Mouse (Mus musculus) ovary, adult 18-20 months (tissue): ENCODE results near the gene Ttc37.

ENCODE experiments used
- DNase-seq: peaks from one replicate; pipeline ENCODE4 v3.0.0; 2022; ENCODE audit warnings: low spot score, mixed read lengths

Gene Ttc37

GRCm38 (mm10) chr13:76098493-76099303, at the start of gene Ttc37, which contains the start of gene Arsk:
Ttc37 (plus strand) TSS chr13:76098734.
Arsk (minus strand) TSS chr13:76098660.
- DNase-seq = peak; percentile 93

DNA sequence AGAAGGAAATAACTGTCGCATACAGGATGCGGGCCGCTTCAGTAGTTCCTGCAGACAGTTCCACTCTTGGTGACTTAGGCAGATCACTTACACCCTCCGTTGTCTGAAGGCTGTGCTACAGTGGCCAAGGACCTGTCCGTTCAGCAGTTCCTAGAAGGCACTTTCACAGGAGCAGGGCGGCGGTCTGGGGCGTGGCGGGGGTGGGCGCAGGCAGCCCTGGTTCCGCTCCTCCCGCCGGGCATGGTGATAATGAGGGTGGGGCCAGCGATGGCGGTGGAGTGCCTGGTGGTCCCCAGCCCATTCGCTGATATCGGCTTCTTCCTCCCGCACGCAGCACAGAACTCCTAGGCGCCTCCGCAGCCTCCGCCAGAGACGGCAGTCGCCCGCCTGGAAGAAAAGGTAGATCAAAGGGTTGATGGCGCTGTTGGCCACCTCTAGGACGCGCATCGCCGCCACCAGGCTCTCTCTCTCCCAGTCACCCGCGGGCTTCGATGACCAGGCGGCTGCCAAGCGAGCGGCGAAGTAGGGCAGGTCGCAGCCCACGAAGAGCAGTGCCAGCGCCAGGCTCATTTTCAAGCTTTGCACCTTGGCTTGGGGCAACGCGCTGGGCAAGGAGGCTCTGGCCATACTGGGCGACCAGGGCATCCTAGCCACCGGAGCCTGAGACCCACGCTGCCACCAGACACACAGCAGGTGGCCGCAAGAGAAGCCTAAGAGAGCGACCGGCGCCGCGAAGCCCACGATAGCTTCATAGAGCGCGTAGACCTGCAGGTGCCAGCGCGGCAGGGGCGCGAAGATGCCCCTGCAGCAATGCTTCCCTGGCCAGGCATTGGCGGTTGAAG, 42.9 kb upstream of the Ttc37 start:
- DNase-seq = no peak

- peak; percentile 41 for DNase-seq
These were observed 42.2 kb upstream of the Ttc37 start for GRCm38 (mm10) chr13:76056261-76056724.

- no peak for DNase-seq
These were observed 41.7 kb upstream of the Ttc37 start, which contains the start of gene Gpr150 for GRCm38 (mm10) chr13:76056896-76057266. Gpr150 (minus strand) TSS chr13:76056996.

GRCm38 (mm10) chr13:76057267-76058069, 41.1 kb upstream of the Ttc37 start:
- DNase-seq = no peak

GRCm38 (mm10) chr13:76059591-76059990, 38.9 kb upstream of the Ttc37 start:
- DNase-seq = no peak

- DNase-seq = no peak
These were observed 36.4 kb upstream of the Ttc37 start for GRCm38 (mm10) chr13:76062126-76062525.

- no peak for DNase-seq
These were observed 36.0 kb upstream of the Ttc37 start for GRCm38 (mm10) chr13:76062569-76062968.

GRCm38 (mm10) chr13:76063548-76063947, 35.0 kb upstream of the Ttc37 start:
- DNase-seq = no peak

DNA sequence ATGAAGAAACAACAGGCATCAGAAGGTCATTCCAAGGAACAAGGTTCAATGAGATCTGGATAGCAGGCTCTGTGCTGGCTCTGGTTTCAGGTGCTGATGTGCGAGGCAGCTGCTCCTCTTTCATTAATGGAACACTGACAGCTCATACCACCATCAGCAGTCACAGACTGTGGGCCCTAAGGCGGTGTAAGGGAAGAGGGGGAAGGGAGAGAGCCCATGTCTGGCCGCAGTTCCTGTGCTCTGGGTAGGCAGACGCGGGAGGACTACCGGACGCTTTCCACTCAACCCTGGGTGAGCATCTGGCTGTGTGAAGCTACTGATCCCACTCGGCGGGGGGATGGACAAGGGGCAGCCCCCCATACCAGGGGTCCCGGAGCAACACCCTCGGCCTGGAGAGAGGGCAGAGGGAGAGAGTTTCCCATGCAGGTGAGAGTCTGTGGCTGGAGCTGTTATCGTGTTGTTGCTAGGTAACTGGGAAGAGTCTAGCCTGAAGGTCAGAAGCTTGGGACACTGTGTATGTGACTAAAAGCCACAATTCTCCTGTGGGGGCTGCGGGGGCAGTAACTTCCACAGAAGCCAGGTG, 34.1 kb upstream of the Ttc37 start:
- DNase-seq = no peak

GRCm38 (mm10) chr13:76074323-76074722, 24.2 kb upstream of the Ttc37 start:
- no peak for DNase-seq

DNA sequence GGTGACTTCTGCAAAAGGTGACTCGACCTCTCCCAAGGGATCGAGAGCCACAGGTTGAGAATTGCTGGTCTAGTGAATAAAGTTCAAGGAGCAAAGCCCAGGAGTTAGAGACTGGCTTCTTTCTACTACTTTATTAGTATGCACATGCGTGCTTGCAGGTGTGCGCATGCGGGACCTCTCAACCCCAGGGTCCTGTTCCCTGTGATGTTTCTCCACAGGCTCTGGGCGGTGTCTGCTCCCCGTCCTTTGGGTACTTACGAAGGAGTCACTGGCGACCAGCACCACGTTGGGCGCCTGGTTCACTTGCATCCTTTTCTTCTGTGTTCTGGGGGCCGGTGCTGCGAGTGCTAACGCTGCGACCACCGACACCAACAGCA, 430 bp upstream of the Ttc37 start:
- no peak for DNase-seq

DNA sequence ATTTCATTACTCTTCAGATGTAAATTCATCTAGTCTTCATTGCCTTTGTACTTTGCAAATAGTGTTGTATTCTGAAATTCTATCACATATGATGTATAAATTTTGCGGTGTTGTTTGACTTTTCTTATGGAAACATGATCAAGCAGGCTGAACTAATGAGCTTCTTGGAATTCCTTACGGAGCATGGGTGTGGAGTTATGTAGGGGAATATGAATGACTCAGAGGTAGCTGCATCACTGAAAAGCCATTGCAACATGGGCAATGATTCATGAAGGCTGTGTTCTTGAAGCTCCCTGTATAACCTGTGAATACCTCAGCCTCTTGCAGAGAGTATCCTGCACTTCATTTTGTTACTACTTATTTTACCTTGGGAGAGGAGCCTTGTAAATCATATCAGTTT, 3.5 kb downstream of the Ttc37 start:
- DNase-seq = no peak

DNA sequence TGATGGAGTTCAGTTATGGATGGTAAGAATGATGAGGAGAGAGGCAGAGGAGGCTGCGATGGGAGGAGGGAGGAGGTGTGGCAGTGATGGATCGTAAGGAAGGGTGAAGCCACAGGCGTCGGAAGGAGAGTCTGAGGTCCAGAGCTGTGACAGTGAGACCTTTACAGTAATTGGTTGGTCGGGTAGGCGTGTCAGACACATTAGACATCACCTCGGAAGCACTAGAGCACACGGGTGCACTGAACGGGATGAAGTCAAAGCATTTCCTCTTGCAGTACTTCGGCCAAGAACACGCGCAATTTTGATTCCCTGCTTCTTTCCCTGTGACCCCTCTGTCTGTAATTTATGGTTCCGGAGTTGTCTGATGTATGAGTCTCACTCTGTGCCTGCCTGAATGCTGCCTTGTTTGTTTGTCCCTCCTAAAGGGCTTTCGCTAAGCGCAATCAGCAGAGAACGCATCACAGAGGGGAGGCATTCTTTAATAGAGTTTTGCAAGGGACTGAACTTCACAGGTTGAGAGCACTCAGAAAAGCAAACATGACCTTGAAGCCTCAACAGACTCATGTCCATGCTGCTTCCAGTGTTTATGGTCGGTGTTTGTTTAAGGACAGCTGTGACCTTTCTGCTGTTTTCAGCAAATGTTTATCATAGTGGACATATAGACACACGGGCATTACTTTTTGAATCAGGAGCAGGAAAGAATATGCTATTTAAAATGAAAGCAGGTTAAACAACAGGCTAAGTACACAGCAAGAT, 10.7 kb downstream of the Ttc37 start:
- no peak for DNase-seq

GRCm38 (mm10) chr13:76128799-76129198, 30.3 kb downstream of the Ttc37 start:
- DNase-seq = no peak

DNA sequence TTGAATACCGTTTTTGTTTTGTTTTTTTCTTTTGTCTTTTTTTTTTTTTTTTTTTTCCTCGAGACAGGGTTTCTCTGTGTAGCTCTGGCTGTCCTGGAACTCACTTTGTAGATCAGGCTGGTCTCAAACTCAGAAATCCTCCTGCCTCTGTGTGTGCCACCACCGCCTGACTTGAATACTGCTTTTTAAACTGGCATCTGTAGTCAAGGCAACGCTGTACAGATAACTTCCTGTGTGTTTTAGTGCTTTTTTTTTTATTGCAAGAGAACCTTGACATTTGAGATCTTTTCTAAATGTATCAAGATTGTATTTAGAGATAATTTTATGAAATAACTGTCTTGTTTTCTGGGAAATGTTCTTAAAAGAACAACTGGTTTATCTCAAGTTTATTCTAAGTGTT, 33.9 kb downstream of the Ttc37 start:
- DNase-seq = no peak

GRCm38 (mm10) chr13:76138862-76139261, 40.3 kb downstream of the Ttc37 start:
- no peak for DNase-seq

DNA sequence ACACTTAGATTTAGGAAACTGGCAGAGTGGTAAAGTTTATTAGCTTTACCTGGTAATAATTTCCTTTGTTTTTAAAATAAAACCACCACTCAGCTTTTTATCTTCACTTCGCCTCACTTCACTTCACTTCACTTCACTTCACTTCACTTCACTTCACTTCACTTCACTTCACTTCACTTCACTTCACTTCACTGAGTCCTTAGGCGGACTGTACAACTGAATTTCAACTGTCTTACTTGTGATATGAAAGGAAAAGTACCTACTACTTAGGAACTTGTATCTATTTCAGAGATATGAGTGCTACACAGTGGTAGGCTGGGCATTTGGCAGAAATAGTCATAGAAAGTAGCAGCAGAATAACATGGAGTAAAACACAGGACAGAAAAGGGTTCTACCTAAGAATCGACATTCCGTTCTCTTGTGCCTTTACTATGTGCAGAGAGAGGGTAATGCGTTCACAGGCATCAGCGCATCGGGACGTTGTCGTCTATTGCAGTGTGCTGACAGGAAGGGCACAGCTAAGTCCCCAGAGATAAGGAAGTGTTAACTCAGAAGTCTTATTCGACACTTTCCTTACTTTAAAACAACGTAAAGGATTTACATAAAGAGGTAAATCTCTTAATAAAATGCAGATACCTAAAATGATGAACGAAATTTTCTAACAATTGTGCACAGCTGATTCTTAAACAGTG, 42.7 kb downstream of the Ttc37 start:
- DNase-seq = no peak

DNA sequence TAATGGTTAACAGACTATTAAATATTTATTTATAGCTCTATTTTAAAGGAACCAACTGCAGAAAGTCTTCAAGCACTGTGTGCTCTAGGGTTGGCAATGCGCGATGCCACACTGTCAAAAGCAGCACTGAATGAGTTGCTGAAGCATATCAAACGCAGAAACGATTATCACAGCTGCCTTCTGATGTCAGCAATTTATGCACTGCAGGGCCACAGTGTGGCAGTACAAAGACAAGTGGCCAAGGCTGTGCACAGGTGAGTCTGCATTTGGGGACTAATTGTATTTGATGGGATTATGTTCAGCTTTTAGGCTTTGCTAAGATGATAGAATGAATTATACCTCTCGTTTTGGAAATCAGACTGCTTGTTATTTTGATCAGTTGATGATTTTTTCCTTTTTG, 51.9 kb downstream of the Ttc37 start:
- no peak for DNase-seq

DNA sequence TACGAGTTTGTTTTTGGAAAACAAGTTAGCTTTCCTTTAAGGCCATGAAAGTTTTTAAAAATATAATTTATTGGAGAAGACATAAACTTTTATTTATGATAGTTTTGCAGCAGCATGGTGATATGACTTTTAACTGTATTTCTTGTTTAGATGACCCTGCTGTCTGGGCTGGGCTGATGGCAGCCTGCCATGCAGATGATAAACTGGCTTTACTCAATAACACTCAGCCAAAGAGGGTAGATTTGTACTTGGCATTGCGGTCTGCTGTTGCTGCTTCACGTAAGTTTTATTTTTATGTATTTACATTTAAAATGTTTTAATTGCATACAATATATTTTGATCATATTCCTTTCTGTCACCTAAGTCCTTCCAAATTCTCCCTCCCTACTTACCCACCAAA, 58.6 kb downstream of the Ttc37 start:
- DNase-seq = peak; percentile 76
